Mouse (Mus musculus) c-Kit-negative CD71-positive TER-119-positive erythroid progenitor cells, embryonic 14.5 days (primary cell): Measurements from ENCODE around the gene Rasa3.

ENCODE experiments used
- DNase-seq: peaks from one replicate; pipeline ENCODE4 v3.0.0-alpha.2; 2013; ENCODE audit warnings: low read depth, low spot score

Gene Rasa3

GRCm38 (mm10) chr8:13649154-13649515, 28.3 kb downstream of the Rasa3 start:
- no peak for DNase-seq

GRCm38 (mm10) chr8:13648377-13649153, 28.8 kb downstream of the Rasa3 start:
- no peak for DNase-seq

- no peak for DNase-seq
These were observed 29.8 kb downstream of the Rasa3 start for GRCm38 (mm10) chr8:13647591-13647990.

- DNase-seq = no peak
These were observed 32.3 kb downstream of the Rasa3 start for GRCm38 (mm10) chr8:13644932-13645676.

- no peak for DNase-seq
These were observed 33.2 kb downstream of the Rasa3 start for GRCm38 (mm10) chr8:13644155-13644554.

- DNase-seq = no peak
These were observed 34.7 kb downstream of the Rasa3 start for GRCm38 (mm10) chr8:13642659-13643181.

GRCm38 (mm10) chr8:13641206-13641605, 36.2 kb downstream of the Rasa3 start:
- DNase-seq = no peak

GRCm38 (mm10) chr8:13640452-13640883, 36.9 kb downstream of the Rasa3 start:
- DNase-seq = no peak

GRCm38 (mm10) chr8:13633107-13633506, 44.3 kb downstream of the Rasa3 start:
- no peak for DNase-seq

GRCm38 (mm10) chr8:13632309-13632708, 45.1 kb downstream of the Rasa3 start:
- no peak for DNase-seq

- DNase-seq = no peak
These were observed 46.6 kb downstream of the Rasa3 start for GRCm38 (mm10) chr8:13630754-13631153.

GRCm38 (mm10) chr8:13630171-13630570, 47.2 kb downstream of the Rasa3 start:
- no peak for DNase-seq

GRCm38 (mm10) chr8:13629351-13630090, 47.9 kb downstream of the Rasa3 start:
- DNase-seq = no peak

GRCm38 (mm10) chr8:13628067-13628466, 49.3 kb downstream of the Rasa3 start:
- DNase-seq = no peak

GRCm38 (mm10) chr8:13627591-13627990, 49.8 kb downstream of the Rasa3 start:
- DNase-seq = no peak

- no peak for DNase-seq
These were observed 51.3 kb downstream of the Rasa3 start for GRCm38 (mm10) chr8:13626114-13626513.

GRCm38 (mm10) chr8:13625281-13625970, 52.0 kb downstream of the Rasa3 start:
- no peak for DNase-seq

- no peak for DNase-seq
These were observed 52.5 kb downstream of the Rasa3 start for GRCm38 (mm10) chr8:13624863-13625262.

- DNase-seq = no peak
These were observed 53.4 kb downstream of the Rasa3 start for GRCm38 (mm10) chr8:13623911-13624421.

GRCm38 (mm10) chr8:13623038-13623750, 54.2 kb downstream of the Rasa3 start:
- DNase-seq = no peak
